Mouse (Mus musculus) neural tube, embryonic 11.5 days (tissue): Measurements from ENCODE around the gene Cyp4a14. TPM values are rescaled to one million over a fixed set of nuclear protein-coding genes. Genes with fewer than 3 reads are reported as not detected.
"Not testable (repeated sequence)": the region's sequence is repeated elsewhere in the genome, so short reads cannot be mapped to it uniquely, and the experiment has no call there.

Source experiments
- ATAC-seq: fragments of 200-750 bp; cut with Nextera tagmentation; 2 replicates; pipeline ENCODE4 v1.8.0; 2017; ENCODE audit warnings: moderate number of reproducible peaks, mild to moderate bottlenecking, moderate TSS enrichment, moderate library complexity; ENCODE audit not compliant: insufficient read depth, low FRiP score, low TSS enrichment
- DNase-seq: peaks from one replicate; pipeline ENCODE4 v3.0.0-alpha.2; 2015; ENCODE audit warnings: low spot score
- H3K27ac ChIP-seq: fragments of 300-500 bp; sonication (generic); 2 replicates; pipeline ENCODE4 v1.5.1; 2014; ENCODE audit warnings: low read depth, mild to moderate bottlenecking, low read length
- H3K27me3 ChIP-seq: fragments of 300-500 bp; sonication (generic); 2 replicates; pipeline ENCODE4 v1.6.1; 2014; ENCODE audit warnings: mild to moderate bottlenecking, low read length, mixed read lengths; ENCODE audit not compliant: control insufficient read depth, insufficient read depth
- H3K36me3 ChIP-seq: fragments of 300-500 bp; sonication (generic); 2 replicates; pipeline ENCODE4 v1.6.1; 2014; ENCODE audit warnings: mild to moderate bottlenecking, low read length, moderate library complexity, mixed read lengths; ENCODE audit not compliant: control insufficient read depth, insufficient read depth
- H3K4me1 ChIP-seq: fragments of 300-500 bp; sonication (generic); 2 replicates; pipeline ENCODE4 v1.6.1; 2014; ENCODE audit warnings: low read length, mixed read lengths; ENCODE audit not compliant: control insufficient read depth, insufficient read depth
- H3K4me2 ChIP-seq: fragments of 300-500 bp; sonication (generic); 2 replicates; pipeline ENCODE4 v1.6.1; 2014; ENCODE audit warnings: low read depth, mild to moderate bottlenecking, moderate library complexity
- H3K4me3 ChIP-seq: fragments of 300-500 bp; sonication (generic); 2 replicates; pipeline ENCODE4 v1.5.1; 2014; ENCODE audit warnings: low read depth, low read length
- H3K9ac ChIP-seq: fragments of 300-500 bp; sonication (generic); 2 replicates; pipeline ENCODE4 v1.6.1; 2014; ENCODE audit warnings: mild to moderate bottlenecking, low read length
- H3K9me3 ChIP-seq: fragments of 300-500 bp; sonication (generic); 2 replicates; pipeline ENCODE4 v1.6.1; 2016; ENCODE audit warnings: low read length; ENCODE audit not compliant: control insufficient read depth
- WGBS: fragments of 180-500 bp; shearing (Covaris S2); extraction: QIAGEN DNeasy Blood & Tissue Kit; methylation state at CpG from one replicate; pipeline ENCODE4 v1.1.7; 2014; 5-methylcytosine and 5-hydroxymethylcytosine counted together
- polyA plus RNA-seq: library from polyadenylated mRNA; unstranded; fragments of >200 nt; fragmentation: Nextera tagmentation; extraction: Ambion mirVana; gene quantifications from 2 replicates; pipeline ENCODE4 v1.2.1, GENCODE M21; 2014

Cyp4a14 gene
- not detected in 2 replicates for polyA plus RNA-seq

DNA sequence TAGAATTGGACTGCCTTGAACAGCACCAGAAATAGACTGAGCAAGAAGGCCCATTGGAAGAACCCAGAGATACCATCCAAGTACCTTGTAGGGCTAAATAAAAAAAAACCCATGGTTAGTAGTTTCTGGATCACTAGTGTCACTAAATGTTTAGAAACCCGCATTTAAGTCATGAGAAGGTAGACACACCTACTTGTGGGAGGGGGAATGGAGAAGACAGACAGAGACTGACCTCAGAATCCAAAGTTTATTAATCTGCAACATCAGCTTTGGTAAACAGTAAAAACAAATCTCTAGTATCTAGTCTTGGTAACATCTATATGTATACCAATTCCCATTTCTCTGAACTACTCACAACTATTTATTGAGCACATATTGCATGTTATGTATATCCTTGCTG lies at the start of gene Cyp4a14:
TSS of gene Cyp4a14 (minus strand) at position 142 of the 400 bp plus-strand sequence.
- Histone ChIP-seq H3K27me3 (no peaks in the 10 kb centered on the region), H3K4me2 (no peak within 1 kb of the TSS), H3K9me3 (no peaks in the 10 kb centered on the region), H3K9ac (no peak within 1 kb of the TSS), H3K36me3 (no peaks in the 10 kb centered on the region), H3K4me3 (no peak within 1 kb of the TSS), H3K4me1 (no peaks in the 10 kb centered on the region), H3K27ac (no peak within 1 kb of the TSS)
- 73% methylated on average over 1 of the region's 1 CpGs for WGBS
- ATAC-seq = no peak
- DNase-seq = no peak

GRCm38 (mm10) chr4:115545101-115545500 lies 49.2 kb upstream of the Cyp4a14 start:
- no peak overlapping the region for H3K4me3 ChIP-seq
- DNase-seq (no peak), ATAC-seq (no peak)
- no peak overlapping the region for H3K9ac ChIP-seq
- H3K9me3 ChIP-seq = no peaks in the 10 kb centered on the region
- no peaks in the 10 kb centered on the region for H3K4me1 ChIP-seq
- H3K4me2 ChIP-seq = no peak overlapping the region
- H3K36me3 ChIP-seq = no peaks in the 10 kb centered on the region
- H3K27me3 ChIP-seq = no peaks in the 10 kb centered on the region
- WGBS = 51% methylated on average over 1 of the region's 1 CpGs
- H3K27ac ChIP-seq = no peak overlapping the region

- no peak for DNase-seq
- 93% methylated on average over 2 of the region's 2 CpGs for WGBS
- H3K27me3 ChIP-seq = no peaks in the 10 kb centered on the region
- H3K9me3 ChIP-seq = no peaks in the 10 kb centered on the region
- H3K4me1 ChIP-seq = no peaks in the 10 kb centered on the region
- no peak overlapping the region for H3K27ac ChIP-seq
- no peak overlapping the region for H3K9ac ChIP-seq
- H3K4me3 ChIP-seq = no peak overlapping the region
- H3K4me2 ChIP-seq = no peak overlapping the region
- no peaks in the 10 kb centered on the region for H3K36me3 ChIP-seq
- no peak for ATAC-seq
Measured at GRCm38 (mm10) chr4:115521766-115522165, 25.8 kb upstream of the Cyp4a14 start.

GRCm38 (mm10) chr4:115519444-115519843 lies 23.5 kb upstream of the Cyp4a14 start:
- no peak overlapping the region for H3K4me2 ChIP-seq
- H3K36me3 ChIP-seq = no peaks in the 10 kb centered on the region
- H3K9ac ChIP-seq = no peak overlapping the region
- ATAC-seq (no peak), DNase-seq (no peak)
- H3K27me3 ChIP-seq = no peaks in the 10 kb centered on the region
- H3K9me3 ChIP-seq = no peaks in the 10 kb centered on the region
- no peak overlapping the region for H3K27ac ChIP-seq
- 80% methylated on average over 4 of the region's 4 CpGs for WGBS
- no peak overlapping the region for H3K4me3 ChIP-seq
- no peaks in the 10 kb centered on the region for H3K4me1 ChIP-seq

DNA sequence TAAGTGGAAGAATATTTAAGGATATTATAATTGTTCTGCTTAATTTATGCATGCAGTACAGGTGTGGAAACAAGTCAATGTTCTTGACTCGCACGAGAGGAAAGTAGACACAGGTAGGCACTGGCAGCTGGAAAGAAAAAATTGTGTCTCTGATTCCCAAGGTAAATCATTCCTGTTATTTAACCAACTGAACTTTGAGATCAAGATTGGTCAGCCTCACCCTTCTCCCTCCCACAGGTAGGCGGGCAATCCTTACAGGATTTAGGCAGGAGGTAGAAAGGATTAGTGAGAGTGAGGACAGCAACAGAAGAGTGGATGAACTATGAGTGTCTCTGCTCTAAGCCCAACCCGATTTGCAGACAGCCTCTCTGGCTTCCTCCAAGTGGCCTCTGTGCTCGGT lies 22.1 kb upstream of the Cyp4a14 start, which contains the start of gene Cyp4a10:
TSS of gene Cyp4a10 (plus strand) at position 265 of the 400 bp plus-strand sequence.
- not testable (repeated sequence) for H3K9ac ChIP-seq, H3K27me3 ChIP-seq, ATAC-seq, H3K9me3 ChIP-seq, H3K36me3 ChIP-seq, H3K4me3 ChIP-seq, H3K27ac ChIP-seq, DNase-seq, H3K4me1 ChIP-seq, H3K4me2 ChIP-seq
- 83% methylated on average over 5 of the region's 5 CpGs for WGBS

DNA sequence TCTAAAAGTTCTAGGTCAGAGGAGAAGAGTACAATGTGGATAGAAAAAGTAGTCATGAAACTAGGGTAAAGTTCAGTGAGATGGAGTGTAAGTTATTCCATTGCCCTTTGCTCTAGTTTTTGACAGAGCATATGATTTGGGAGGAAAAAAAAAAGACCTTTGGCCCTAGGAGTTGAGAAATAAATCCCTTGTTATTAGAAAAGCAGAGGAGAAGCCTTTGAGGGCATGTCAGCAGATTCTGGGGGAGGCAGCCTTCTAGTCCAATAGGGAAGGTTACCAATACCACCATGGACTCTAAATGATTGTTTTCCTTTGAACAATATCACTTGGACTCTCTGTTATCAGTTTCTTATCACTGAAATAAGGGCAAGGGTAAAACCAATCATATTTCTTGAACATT lies 18.0 kb upstream of the Cyp4a14 start:
- not testable (repeated sequence) for H3K9ac ChIP-seq, ATAC-seq, H3K27ac ChIP-seq, DNase-seq, H3K9me3 ChIP-seq, H3K4me2 ChIP-seq, H3K36me3 ChIP-seq, H3K27me3 ChIP-seq, H3K4me1 ChIP-seq, H3K4me3 ChIP-seq

- 91% methylated on average over 3 of the region's 3 CpGs for WGBS
- DNase-seq = no peak
Measured at GRCm38 (mm10) chr4:115497466-115497865, 1.5 kb upstream of the Cyp4a14 start.

DNA sequence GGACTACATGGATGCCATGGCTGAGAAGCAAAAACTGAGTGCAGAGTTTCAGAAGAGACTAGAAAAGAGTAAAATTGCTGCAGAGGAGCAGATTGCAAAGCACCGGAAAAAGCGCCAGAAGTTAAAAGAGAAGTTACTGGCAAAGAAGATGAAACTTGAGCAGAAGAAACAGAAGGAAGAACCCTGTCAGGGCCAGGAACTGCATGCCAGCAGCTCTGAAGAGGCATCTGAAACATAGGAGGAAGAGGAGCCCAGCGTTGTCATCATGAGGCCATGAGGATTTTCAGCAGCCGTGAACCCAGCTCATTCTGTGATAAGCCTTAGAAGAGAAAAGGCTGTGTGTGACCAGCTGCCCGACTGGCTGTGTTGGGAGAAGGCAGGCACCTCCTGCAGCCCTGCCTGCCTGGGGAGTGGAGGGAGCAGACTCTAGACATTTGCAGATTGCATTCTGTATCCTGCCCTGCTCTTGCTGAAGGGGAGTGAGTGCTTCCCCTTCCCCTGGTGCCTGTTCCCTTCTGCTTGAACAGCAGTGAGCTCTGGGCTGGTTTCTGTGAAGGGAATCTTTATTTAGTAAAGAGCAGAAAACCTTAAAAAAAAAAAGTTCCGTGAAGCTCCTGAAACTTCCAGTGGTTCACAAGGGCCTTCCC lies 14.8 kb downstream of the Cyp4a14 start:
- Histone ChIP-seq H3K27ac (no peak overlapping the region), H3K27me3 (no peaks in the 10 kb centered on the region), H3K4me2 (no peak overlapping the region), H3K9me3 (no peaks in the 10 kb centered on the region), H3K4me3 (no peak overlapping the region), H3K36me3 (no peaks in the 10 kb centered on the region), H3K4me1 (no peaks in the 10 kb centered on the region), H3K9ac (no peak overlapping the region)
- DNase-seq (no peak), ATAC-seq (no peak)
- 83% methylated on average over 6 of the region's 6 CpGs for WGBS

More at GRCm38 (mm10) chr4:115497466-115497865, 1.5 kb upstream of the Cyp4a14 start:
- H3K9me3 ChIP-seq = no peaks in the 10 kb centered on the region
- H3K27me3 ChIP-seq = no peaks in the 10 kb centered on the region
- no peaks in the 10 kb centered on the region for H3K36me3 ChIP-seq
- no peaks in the 10 kb centered on the region for H3K4me1 ChIP-seq
- H3K4me2 ChIP-seq = no peak overlapping the region
- ATAC-seq = no peak
- no peak overlapping the region for H3K27ac ChIP-seq
- no peak overlapping the region for H3K9ac ChIP-seq
- no peak overlapping the region for H3K4me3 ChIP-seq

- H3K9me3 ChIP-seq, H3K27ac ChIP-seq, H3K36me3 ChIP-seq, H3K4me3 ChIP-seq, H3K27me3 ChIP-seq, DNase-seq, H3K4me1 ChIP-seq, H3K4me2 ChIP-seq, H3K9ac ChIP-seq, ATAC-seq: not testable (repeated sequence)
Measured at GRCm38 (mm10) chr4:115476051-115476450, 19.9 kb downstream of the Cyp4a14 start.
